Mouse (Mus musculus) MEL (cell line): Measurements from ENCODE around the gene Pld4.

ENCODE experiments used
- CTCF ChIP-seq, 3 experiments: IDR thresholded peaks in 2 of 3; conservative IDR thresholded peaks in 1 of 3; 2 replicates each; pipeline ENCODE4 v1.5.1; 2011 to 2012; ENCODE audit warnings: low read length in 3 of 3, low read depth in 2 of 3, mild to moderate bottlenecking in 2 of 3, improper control_type of control experiment in 1 of 3, inconsistent platforms in 1 of 3, mixed read lengths in 1 of 3, moderate library complexity in 1 of 3; ENCODE audit not compliant: control insufficient read depth in 1 of 3, insufficient read depth in 1 of 3, poor library complexity in 1 of 3, severe bottlenecking in 1 of 3
- EP300 ChIP-seq, 2 experiments: IDR thresholded peaks; 2 replicates each; pipeline ENCODE4 v1.6.1; 2011; ENCODE audit warnings: improper control_type of control experiment in 2 of 2, low read length in 2 of 2, low read depth in 1 of 2, mild to moderate bottlenecking in 1 of 2
- JUND ChIP-seq: IDR thresholded peaks from 2 replicates; pipeline ENCODE4 v1.6.1; 2011; ENCODE audit warnings: low read depth, mild to moderate bottlenecking, improper control_type of control experiment, low read length
- POLR2A ChIP-seq, 2 experiments: IDR thresholded peaks; 2 replicates each; pipeline ENCODE4 v1.6.1; 2011 to 2012; ENCODE audit warnings: low read length in 2 of 2, mild to moderate bottlenecking in 2 of 2, control low read depth in 1 of 2, improper control_type of control experiment in 1 of 2, low read depth in 1 of 2, moderate library complexity in 1 of 2; ENCODE audit not compliant: control insufficient read depth in 1 of 2, insufficient read depth in 1 of 2, poor library complexity in 1 of 2
- TBP ChIP-seq: IDR thresholded peaks from 2 replicates; pipeline ENCODE4 v1.8.0; 2011; ENCODE audit warnings: low read depth, low read length, improper control_type of control experiment
- ZKSCAN1 ChIP-seq: IDR thresholded peaks from 2 replicates; pipeline ENCODE4 v1.6.1; 2012; ENCODE audit warnings: low read depth, mild to moderate bottlenecking, inconsistent platforms, low read length, improper control_type of control experiment, moderate library complexity

GRCm38 (mm10) chr12:112772306-112772705, 11.9 kb downstream of the Pld4 start:
- TF ChIP-seq POLR2A (IDR thresholded peaks at IDR 0.05; ENCODE audit: control insufficient read depth in 1 of 2, insufficient read depth in 1 of 2, low read depth in 1 of 2, low read length in 2 of 2, poor library complexity in 1 of 2) (no peak), TBP (no peak), CTCF (IDR thresholded peaks at IDR 0.05 in 2 of 3, conservative IDR thresholded peaks at IDR 0.05 in 1 of 3; ENCODE audit: control insufficient read depth in 1 of 3, insufficient read depth in 1 of 3, low read depth in 2 of 3, low read length in 3 of 3, poor library complexity in 1 of 3, severe bottlenecking in 1 of 3) (no peak), ZKSCAN1 (no peak), JUND (no peak), EP300 (IDR thresholded peaks at IDR 0.05; ENCODE audit: low read depth in 1 of 2, low read length in 2 of 2) (no peak)
